Mouse (Mus musculus) embryonic facial prominence, embryonic 15.5 days (tissue): ENCODE data around the gene Slc39a11. TPM values are rescaled to one million over a fixed set of nuclear protein-coding genes. Genes with fewer than 3 reads are reported as not detected.
A peak's percentile ranks its signal among the peaks of the same experiment; 100 is the strongest.

Experiments
- ATAC-seq: fragments of 200-750 bp; cut with Nextera tagmentation; 2 replicates; pipeline ENCODE4 v1.8.0; 2017; ENCODE audit warnings: low read depth, moderate TSS enrichment; ENCODE audit not compliant: insufficient number of reproducible peaks, low FRiP score, low TSS enrichment
- H3K27ac ChIP-seq: fragments of 300-500 bp; sonication (generic); replicated peaks from 2 replicates; pipeline ENCODE4 v1.5.1; 2015; ENCODE audit warnings: mild to moderate bottlenecking, inconsistent platforms
- H3K27me3 ChIP-seq: fragments of 300-500 bp; sonication (generic); 2 replicates; pipeline ENCODE4 v1.6.1; 2015; ENCODE audit warnings: inconsistent platforms
- H3K36me3 ChIP-seq: fragments of 300-500 bp; sonication (generic); 2 replicates; pipeline ENCODE4 v1.6.1; 2015; ENCODE audit warnings: mild to moderate bottlenecking, inconsistent platforms
- H3K4me1 ChIP-seq: fragments of 300-500 bp; sonication (generic); 2 replicates; pipeline ENCODE4 v1.6.1; 2015; ENCODE audit warnings: inconsistent platforms
- H3K4me2 ChIP-seq: fragments of 300-500 bp; sonication (generic); replicated peaks from 2 replicates; pipeline ENCODE4 v1.6.1; 2015; ENCODE audit warnings: mild to moderate bottlenecking, inconsistent platforms
- H3K4me3 ChIP-seq: fragments of 300-500 bp; sonication (generic); replicated peaks from 2 replicates; pipeline ENCODE4 v1.5.1; 2015; ENCODE audit warnings: mild to moderate bottlenecking, inconsistent platforms
- H3K9ac ChIP-seq: fragments of 300-500 bp; sonication (generic); 2 replicates; pipeline ENCODE4 v1.6.1; 2015; ENCODE audit warnings: inconsistent platforms
- H3K9me3 ChIP-seq: fragments of 300-500 bp; sonication (generic); replicated peaks from 2 replicates; pipeline ENCODE4 v1.6.1; 2016; ENCODE audit warnings: inconsistent platforms
- WGBS: fragments of 180-500 bp; shearing (Covaris S2); methylation state at CpG from one replicate; pipeline ENCODE4 v1.1.7; 2015; 5-methylcytosine and 5-hydroxymethylcytosine counted together
- polyA plus RNA-seq: library from polyadenylated mRNA; unstranded; fragments of >200 nt; fragmentation: Nextera tagmentation; extraction: Ambion mirVana; gene quantifications from 2 replicates; pipeline ENCODE4 v1.2.1, GENCODE M21; 2015

The Slc39a11 gene
- polyA plus RNA-seq, 1 experiment from 2014 or later = 27.0 TPM

DNA sequence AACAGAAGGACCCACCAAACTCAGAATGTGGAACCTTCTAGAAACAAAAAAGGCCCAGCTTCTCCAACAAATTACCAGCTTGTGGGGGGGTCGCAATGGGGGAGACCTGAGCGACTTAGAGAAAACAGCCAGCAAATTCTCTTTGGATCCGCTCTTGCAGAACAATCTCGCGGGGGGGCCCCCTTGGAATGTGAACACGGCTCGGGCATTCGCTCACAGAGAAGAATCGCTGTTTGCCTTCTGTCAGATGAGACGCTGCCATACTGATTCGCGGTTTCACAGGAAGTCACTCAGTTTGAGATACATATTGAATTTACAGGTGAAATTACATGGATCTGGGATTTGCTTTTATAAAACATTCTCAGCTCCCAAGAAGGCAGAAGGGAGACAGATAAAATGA lies 91.4 kb downstream of the Slc39a11 start:
- H3K4me1 ChIP-seq = peaks cover 33% of the 10 kb centered on the region
- H3K4me2 ChIP-seq = no peak overlapping the region
- no peaks in the 10 kb centered on the region for H3K9me3 ChIP-seq
- no peak overlapping the region for H3K4me3 ChIP-seq
- no peak overlapping the region for H3K27ac ChIP-seq
- WGBS = 51% methylated on average over 12 of the region's 12 CpGs
- H3K27me3 ChIP-seq = no peaks in the 10 kb centered on the region
- no peak overlapping the region for H3K9ac ChIP-seq
- H3K36me3 ChIP-seq = no peaks in the 10 kb centered on the region
- no peak for ATAC-seq

DNA sequence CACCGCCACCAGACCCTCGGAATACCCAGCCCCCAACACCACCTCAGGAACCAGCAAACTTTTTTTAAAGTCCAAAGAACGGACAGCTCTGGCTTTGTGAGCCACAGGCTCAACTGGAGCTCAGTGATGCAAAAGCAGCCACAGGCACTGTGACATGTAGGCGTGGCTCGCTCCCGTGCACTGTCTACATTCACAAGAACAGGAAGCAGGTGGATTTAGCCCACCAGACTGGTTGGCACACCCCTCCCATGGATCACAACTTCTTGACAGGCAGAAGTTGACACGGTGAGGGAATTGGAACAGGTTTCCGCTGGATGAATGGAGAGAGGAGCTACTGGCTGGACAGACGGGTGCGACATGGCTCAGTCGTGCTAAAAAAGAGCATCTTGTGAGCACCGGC lies 93.7 kb downstream of the Slc39a11 start:
- no peak for ATAC-seq
- Histone ChIP-seq H3K9ac (no peak overlapping the region), H3K9me3 (no peaks in the 10 kb centered on the region), H3K36me3 (no peaks in the 10 kb centered on the region), H3K27me3 (no peaks in the 10 kb centered on the region), H3K27ac (no peak overlapping the region), H3K4me3 (no peak overlapping the region), H3K4me2 (no peak overlapping the region), H3K4me1 (peaks cover 38% of the 10 kb centered on the region)
- WGBS = 72% methylated on average over 12 of the region's 12 CpGs

DNA sequence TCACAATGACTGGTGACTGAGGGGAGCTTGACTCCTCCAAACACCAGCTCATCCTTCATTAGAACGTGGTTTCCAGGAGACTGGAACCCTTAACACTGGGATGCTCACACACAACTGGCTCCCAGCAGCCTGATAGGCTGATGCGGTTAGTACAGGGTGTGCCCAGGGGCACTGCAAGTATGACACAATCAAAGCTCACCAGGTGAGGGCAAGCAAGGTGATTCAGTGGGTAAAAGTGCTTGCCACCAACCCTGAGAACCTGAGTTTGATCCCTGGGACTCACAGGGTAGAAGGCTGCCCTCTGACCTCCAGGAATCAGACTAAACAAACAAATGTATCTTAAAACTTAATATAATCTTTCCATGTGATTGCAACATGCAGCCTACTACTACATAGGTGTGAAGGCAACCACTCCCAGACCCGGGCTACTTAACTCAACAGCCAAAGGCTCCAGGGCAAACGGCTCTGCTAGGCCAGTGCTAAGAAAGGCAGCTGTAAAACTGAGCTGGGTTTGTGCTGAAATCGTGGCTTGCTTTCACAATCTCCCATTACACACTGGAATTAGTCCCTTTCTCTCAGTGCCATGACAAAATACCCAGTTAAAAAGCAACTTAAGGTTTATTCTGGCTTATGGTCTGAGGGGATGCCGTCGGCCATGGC lies 95.0 kb downstream of the Slc39a11 start:
- no peak overlapping the region for H3K27ac ChIP-seq
- H3K4me2 ChIP-seq = no peak overlapping the region
- H3K27me3 ChIP-seq = no peaks in the 10 kb centered on the region
- no peaks in the 10 kb centered on the region for H3K36me3 ChIP-seq
- no peak overlapping the region for H3K4me3 ChIP-seq
- H3K4me1 ChIP-seq = peaks cover 29% of the 10 kb centered on the region
- H3K9me3 ChIP-seq = no peaks in the 10 kb centered on the region
- WGBS = 71% methylated on average over 7 of the region's 7 CpGs
- H3K9ac ChIP-seq = no peak overlapping the region
- no peak for ATAC-seq

GRCm38 (mm10) chr11:113554194-113554593 lies 95.7 kb downstream of the Slc39a11 start:
- H3K27ac ChIP-seq = no peak overlapping the region
- no peaks in the 10 kb centered on the region for H3K36me3 ChIP-seq
- no peaks in the 10 kb centered on the region for H3K27me3 ChIP-seq
- no peak overlapping the region for H3K4me3 ChIP-seq
- H3K4me2 ChIP-seq = no peak overlapping the region
- H3K9ac ChIP-seq = no peak overlapping the region
- no peaks in the 10 kb centered on the region for H3K9me3 ChIP-seq
- no peak for ATAC-seq
- H3K4me1 ChIP-seq = peaks cover 23% of the 10 kb centered on the region
- WGBS = 72% methylated on average over 7 of the region's 7 CpGs

DNA sequence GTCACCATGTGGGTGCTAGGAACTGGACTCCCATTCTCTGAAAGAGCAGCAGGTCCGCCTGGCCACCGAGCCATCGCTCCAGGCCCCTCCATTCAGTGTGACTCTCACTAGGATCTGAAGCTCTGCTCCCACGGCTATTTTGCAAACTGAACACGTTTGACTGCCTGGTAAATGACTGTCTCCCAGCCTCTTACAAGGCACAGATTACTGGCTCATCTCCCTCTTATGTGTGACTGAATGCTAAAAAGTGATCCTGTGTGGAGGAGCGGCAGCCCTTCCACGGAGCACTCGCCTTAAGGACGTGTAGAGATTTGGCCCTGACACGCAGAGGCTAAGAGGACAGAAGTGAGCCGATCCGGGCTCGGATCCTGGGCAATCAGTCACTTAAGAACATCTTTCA lies 96.3 kb downstream of the Slc39a11 start:
- Histone ChIP-seq H3K27me3 (no peaks in the 10 kb centered on the region), H3K9me3 (no peaks in the 10 kb centered on the region), H3K27ac (no peak overlapping the region), H3K4me3 (no peak overlapping the region), H3K9ac (no peak overlapping the region), H3K36me3 (no peaks in the 10 kb centered on the region), H3K4me1 (peaks cover 18% of the 10 kb centered on the region; the same call in 1 of the 2 replicates), H3K4me2 (no peak overlapping the region)
- no peak for ATAC-seq
- 64% methylated on average over 13 of the region's 13 CpGs for WGBS

- ATAC-seq = no peak
- Histone ChIP-seq H3K9me3 (no peaks in the 10 kb centered on the region), H3K27me3 (no peaks in the 10 kb centered on the region), H3K36me3 (no peaks in the 10 kb centered on the region), H3K4me3 (no peak overlapping the region), H3K27ac (no peak overlapping the region), H3K4me1 (peaks cover 13% of the 10 kb centered on the region; the same call in 1 of the 2 replicates), H3K4me2 (no peak overlapping the region), H3K9ac (no peak overlapping the region)
- 68% methylated on average over 10 of the region's 10 CpGs for WGBS
Measured at GRCm38 (mm10) chr11:113552539-113552938, 97.3 kb downstream of the Slc39a11 start.

DNA sequence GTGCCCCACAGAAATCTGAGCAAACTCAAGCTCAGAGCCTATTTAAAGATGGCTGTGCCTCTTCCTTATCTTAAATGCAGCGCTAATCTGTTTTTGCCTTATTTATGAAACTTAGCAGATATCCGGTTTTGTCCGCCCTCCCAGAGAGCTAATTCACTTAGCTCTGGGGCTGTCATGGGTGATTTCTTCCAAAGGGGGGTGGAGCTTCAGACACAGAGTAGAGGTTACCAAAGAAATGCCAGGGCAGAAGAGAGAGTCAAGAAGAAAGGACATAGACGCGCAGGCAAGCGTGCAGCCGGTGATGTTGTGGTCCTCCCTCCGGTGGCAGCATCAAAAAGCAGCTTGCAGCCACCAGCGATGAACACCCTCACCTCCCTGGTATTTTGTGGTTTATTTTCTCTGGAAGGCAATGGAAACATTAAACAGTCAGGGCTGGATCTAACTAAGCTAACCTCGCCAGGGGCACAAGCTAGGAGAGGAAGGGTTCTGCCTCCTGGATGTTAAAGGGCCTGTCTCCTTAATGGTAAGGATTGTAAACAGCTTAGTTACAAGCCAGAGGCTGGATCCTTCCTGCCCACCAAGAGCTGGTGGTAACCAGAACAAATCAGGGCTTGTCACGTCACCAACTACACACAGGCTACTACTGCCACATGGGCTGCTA lies 103.5 kb downstream of the Slc39a11 start:
- no peak overlapping the region for H3K4me3 ChIP-seq
- H3K9ac ChIP-seq = no peak overlapping the region
- 45% methylated on average over 11 of the region's 11 CpGs for WGBS
- no peak overlapping the region for H3K27ac ChIP-seq
- H3K4me2 ChIP-seq = no peak overlapping the region
- no peaks in the 10 kb centered on the region for H3K27me3 ChIP-seq
- peaks cover 13% of the 10 kb centered on the region for H3K4me1 ChIP-seq
- H3K36me3 ChIP-seq = no peaks in the 10 kb centered on the region
- no peak for ATAC-seq
- no peaks in the 10 kb centered on the region for H3K9me3 ChIP-seq

GRCm38 (mm10) chr11:113544017-113544640 lies 105.8 kb downstream of the Slc39a11 start:
- Histone ChIP-seq H3K27me3 (no peaks in the 10 kb centered on the region), H3K9ac (no peak overlapping the region), H3K9me3 (no peaks in the 10 kb centered on the region), H3K4me2 (no peak overlapping the region), H3K36me3 (no peaks in the 10 kb centered on the region), H3K4me3 (no peak overlapping the region), H3K27ac (no peak overlapping the region), H3K4me1 (peaks cover 15% of the 10 kb centered on the region)
- WGBS = 80% methylated on average over 11 of the region's 11 CpGs
- no peak for ATAC-seq

DNA sequence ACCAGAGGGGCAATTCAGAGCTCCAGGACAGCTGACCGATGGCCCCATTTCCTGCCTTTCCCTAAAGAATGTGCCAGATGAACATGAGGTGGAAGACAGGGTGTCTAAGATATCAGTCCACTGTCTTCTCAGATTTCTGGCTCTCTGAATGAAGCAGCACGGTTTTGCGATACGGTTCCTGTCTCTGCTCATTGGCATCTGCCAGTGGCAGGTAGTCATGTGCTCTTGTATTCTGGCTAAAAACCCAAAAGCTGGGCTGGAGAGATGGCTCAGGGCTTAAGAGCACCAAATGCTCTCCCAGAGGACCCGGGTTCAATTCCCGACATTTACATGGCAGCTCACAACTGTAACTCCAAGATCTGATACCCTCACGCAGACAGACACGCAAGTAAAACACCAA lies 108.8 kb downstream of the Slc39a11 start:
- no peaks in the 10 kb centered on the region; the same call in 1 of the 2 replicates for H3K27me3 ChIP-seq

DNA sequence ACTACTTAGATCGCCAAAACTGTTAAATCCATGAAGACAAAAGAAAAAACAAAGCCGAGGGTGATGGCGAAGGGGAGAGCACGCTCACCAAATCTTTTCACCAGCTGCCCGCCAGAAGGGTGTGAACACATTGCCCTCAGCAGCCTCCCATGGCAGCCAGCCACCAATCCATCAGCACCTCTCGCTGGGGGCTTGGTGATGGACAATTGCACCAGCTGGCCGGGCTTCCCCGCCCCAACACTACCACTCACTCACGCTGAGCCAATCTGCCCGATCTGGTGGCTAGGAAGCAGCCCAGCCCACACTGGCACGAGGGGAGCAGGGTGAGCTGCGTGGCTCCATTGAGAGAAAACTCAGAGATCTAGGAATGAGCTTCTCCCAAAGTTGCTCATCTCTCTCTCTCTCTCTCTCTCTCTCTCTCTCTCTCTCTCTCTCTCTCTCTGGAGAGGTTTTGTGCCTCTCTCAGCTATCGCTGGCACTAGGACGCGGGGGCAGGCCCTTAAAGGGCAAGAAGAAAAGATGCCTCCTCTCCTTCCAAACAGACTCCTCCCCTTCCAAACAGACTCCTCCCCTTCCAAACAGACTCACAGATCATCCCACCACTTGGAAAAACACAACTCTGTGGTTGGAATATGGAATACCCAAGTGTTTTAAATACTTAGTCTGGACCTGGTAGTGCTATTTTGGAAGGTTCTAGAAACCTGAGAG lies 110.2 kb downstream of the Slc39a11 start:
- Histone ChIP-seq H3K36me3 (no peaks in the 10 kb centered on the region), H3K4me1 (peaks cover 5% of the 10 kb centered on the region; the same call in 1 of the 2 replicates), H3K9me3 (no peaks in the 10 kb centered on the region), H3K9ac (no peak overlapping the region), H3K27me3 (no peaks in the 10 kb centered on the region; the same call in 1 of the 2 replicates), H3K4me3 (no peak overlapping the region), H3K4me2 (no peak overlapping the region), H3K27ac (no peak overlapping the region)
- ATAC-seq = peak; percentile 54; the same call in 1 of the 2 replicates
- 58% methylated on average over 15 of the region's 15 CpGs for WGBS

More for the DNA sequence above, 108.8 kb downstream of the Slc39a11 start:
- no peak for ATAC-seq
- Histone ChIP-seq H3K27ac (no peak overlapping the region), H3K4me1 (peaks cover 8% of the 10 kb centered on the region), H3K36me3 (no peaks in the 10 kb centered on the region), H3K9ac (no peak overlapping the region), H3K4me3 (no peak overlapping the region), H3K4me2 (no peak overlapping the region), H3K9me3 (no peaks in the 10 kb centered on the region)
- WGBS = 93% methylated on average over 8 of the region's 8 CpGs

DNA sequence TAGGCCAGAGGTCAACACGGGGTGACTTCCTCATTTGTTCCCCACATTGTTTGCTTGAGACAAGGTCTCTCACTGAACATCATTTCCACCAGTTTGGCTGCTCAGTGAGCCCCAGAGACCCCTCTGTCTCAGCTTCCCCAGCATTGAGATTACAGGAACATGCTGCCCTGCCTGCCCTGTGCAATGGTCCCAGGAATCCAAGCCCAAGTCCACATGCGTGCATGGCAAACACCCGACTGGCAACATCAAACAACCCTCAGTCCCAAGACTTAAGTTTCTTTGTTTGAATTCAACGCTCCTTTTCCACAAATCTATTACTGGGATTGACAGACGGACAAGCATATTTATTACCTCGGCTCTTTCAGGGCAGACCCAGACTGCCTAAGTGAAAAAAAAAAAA lies 110.8 kb downstream of the Slc39a11 start:
- no peak for ATAC-seq
- WGBS = 69% methylated on average over 6 of the region's 6 CpGs
- no peak overlapping the region for H3K27ac ChIP-seq
- H3K9ac ChIP-seq = no peak overlapping the region
- H3K4me2 ChIP-seq = no peak overlapping the region
- no peaks in the 10 kb centered on the region; the same call in 1 of the 2 replicates for H3K27me3 ChIP-seq
- H3K4me3 ChIP-seq = no peak overlapping the region
- H3K36me3 ChIP-seq = no peaks in the 10 kb centered on the region
- H3K4me1 ChIP-seq = peaks cover 5% of the 10 kb centered on the region; the same call in 1 of the 2 replicates
- H3K9me3 ChIP-seq = no peaks in the 10 kb centered on the region
